Mouse (Mus musculus) limb, embryonic 11.5 days (tissue): ENCODE data around the gene Pdcd11. TPM values are rescaled to one million over a fixed set of nuclear protein-coding genes. Genes with fewer than 3 reads are reported as not detected.
A peak's percentile ranks its signal among the peaks of the same experiment; 100 is the strongest.

ENCODE experiments used
- ATAC-seq: fragments of 200-750 bp; cut with Nextera tagmentation; 2 replicates; pipeline ENCODE4 v1.8.0; 2017; ENCODE audit warnings: low read depth; ENCODE audit not compliant: insufficient number of reproducible peaks, low FRiP score, low TSS enrichment
- DNase-seq: peaks from one replicate; pipeline ENCODE4 v3.0.0-alpha.2; 2015; ENCODE audit warnings: low spot score
- H3K27ac ChIP-seq: fragments of 300-500 bp; sonication (generic); replicated peaks from 2 replicates; pipeline ENCODE4 v1.5.1; 2014; ENCODE audit warnings: low read depth, mild to moderate bottlenecking, low read length
- H3K27me3 ChIP-seq: fragments of 300-500 bp; sonication (generic); 2 replicates; pipeline ENCODE4 v1.6.1; 2014; ENCODE audit warnings: mild to moderate bottlenecking, low read length, mixed read lengths; ENCODE audit not compliant: control insufficient read depth, insufficient read depth
- H3K36me3 ChIP-seq: fragments of 300-500 bp; sonication (generic); 2 replicates; pipeline ENCODE4 v1.6.1; 2014; ENCODE audit warnings: mild to moderate bottlenecking, low read length, moderate library complexity, mixed read lengths; ENCODE audit not compliant: control insufficient read depth, insufficient read depth
- H3K4me1 ChIP-seq: fragments of 300-500 bp; sonication (generic); 2 replicates; pipeline ENCODE4 v1.6.1; 2014; ENCODE audit warnings: low read length, mixed read lengths; ENCODE audit not compliant: control insufficient read depth, insufficient read depth
- H3K4me2 ChIP-seq: fragments of 300-500 bp; sonication (generic); 2 replicates; pipeline ENCODE4 v1.6.1; 2014; ENCODE audit warnings: low read depth, mild to moderate bottlenecking, moderate library complexity; ENCODE audit not compliant: severe bottlenecking
- H3K4me3 ChIP-seq: fragments of 300-500 bp; sonication (generic); 2 replicates; pipeline ENCODE4 v1.5.1; 2014; ENCODE audit warnings: low read depth, low read length
- H3K9ac ChIP-seq: fragments of 300-500 bp; sonication (generic); 2 replicates; pipeline ENCODE4 v1.6.1; 2014; ENCODE audit warnings: mild to moderate bottlenecking, low read length
- H3K9me3 ChIP-seq: fragments of 300-500 bp; sonication (generic); 2 replicates; pipeline ENCODE4 v1.6.1; 2016; ENCODE audit warnings: low read length; ENCODE audit not compliant: control insufficient read depth
- WGBS: fragments of 180-500 bp; shearing (Covaris S2); extraction: QIAGEN DNeasy Blood & Tissue Kit; methylation state at CpG from one replicate; pipeline ENCODE4 v1.1.7; 2014; 5-methylcytosine and 5-hydroxymethylcytosine counted together
- polyA plus RNA-seq: library from polyadenylated mRNA; unstranded; fragments of >200 nt; fragmentation: Nextera tagmentation; extraction: Ambion mirVana; gene quantifications from 2 replicates; pipeline ENCODE4 v1.2.1, GENCODE M21; 2014

The Pdcd11 gene
- polyA plus RNA-seq, 1 experiment from 2014 or later: 11.0 TPM

- H3K9me3 ChIP-seq: no peaks in the 10 kb centered on the region
- no peak overlapping the region for H3K4me2 ChIP-seq
- ATAC-seq (no peak), DNase-seq (no peak)
- WGBS: 69% methylated on average over 7 of the region's 7 CpGs
- H3K4me1 ChIP-seq: 0 out of 2 replicates have a peak, but pooled peaks cover 2% of the 10 kb centered on the region
- no peaks in the 10 kb centered on the region for H3K36me3 ChIP-seq
- no peaks in the 10 kb centered on the region for H3K27me3 ChIP-seq
- no peak overlapping the region for H3K4me3 ChIP-seq
- H3K9ac ChIP-seq: no peak overlapping the region
- H3K27ac ChIP-seq: no peak overlapping the region
Measured at GRCm38 (mm10) chr19:47167617-47168214, 77.1 kb downstream of the Pdcd11 start.

- Histone ChIP-seq H3K27me3 (no peaks in the 10 kb centered on the region), H3K9ac (no peak overlapping the region), H3K4me1 (0 out of 2 replicates have a peak, but pooled peaks cover 1% of the 10 kb centered on the region), H3K36me3 (no peaks in the 10 kb centered on the region), H3K4me2 (no peak overlapping the region), H3K9me3 (no peaks in the 10 kb centered on the region), H3K27ac (no peak overlapping the region), H3K4me3 (no peak overlapping the region)
- WGBS: 11% methylated on average over 13 of the region's 13 CpGs
- DNase-seq (peak; percentile 44), ATAC-seq (no peak; the same call in 1 of the 2 replicates)
Measured at GRCm38 (mm10) chr19:47168223-47168622, 77.7 kb downstream of the Pdcd11 start.

DNA sequence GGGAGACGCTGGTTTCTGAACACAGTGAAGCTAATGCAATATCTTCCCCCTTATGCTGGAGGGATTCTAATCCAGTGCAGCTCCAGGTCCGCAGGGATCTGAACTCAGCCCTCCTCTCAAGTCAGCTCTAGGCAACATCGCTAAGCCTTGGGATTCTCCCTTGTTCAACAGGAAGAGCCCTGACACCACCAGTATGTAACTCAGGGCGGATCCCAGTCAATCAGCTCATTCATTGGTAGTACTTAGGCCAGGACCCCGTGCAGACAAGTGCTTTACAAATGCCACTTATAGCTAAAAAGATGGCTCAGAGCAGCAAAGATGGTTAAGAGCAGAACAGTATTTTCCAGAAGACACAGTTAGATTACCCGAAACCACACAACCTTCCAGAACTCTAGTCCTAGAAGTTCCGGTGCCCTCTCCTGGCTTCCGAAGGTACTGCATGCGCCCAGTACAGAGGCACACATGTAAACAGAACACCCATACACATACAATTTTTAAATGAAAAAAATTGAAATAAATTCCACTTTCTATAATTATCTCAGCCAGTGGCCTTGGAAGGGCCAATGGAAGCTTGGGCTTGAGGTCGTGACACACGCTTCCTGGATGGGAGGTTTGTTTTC is 78.3 kb downstream of the Pdcd11 start:
- peak; percentile 91 for DNase-seq
- no peaks in the 10 kb centered on the region for H3K9me3 ChIP-seq
- H3K36me3 ChIP-seq: no peaks in the 10 kb centered on the region
- H3K27me3 ChIP-seq: no peaks in the 10 kb centered on the region
- H3K9ac ChIP-seq: no peak overlapping the region
- no peaks in the 10 kb centered on the region for H3K4me1 ChIP-seq
- H3K27ac ChIP-seq: no peak overlapping the region
- ATAC-seq: no peak
- 22% methylated on average over 11 of the region's 11 CpGs for WGBS
- no peak overlapping the region for H3K4me2 ChIP-seq
- no peak overlapping the region for H3K4me3 ChIP-seq

DNA sequence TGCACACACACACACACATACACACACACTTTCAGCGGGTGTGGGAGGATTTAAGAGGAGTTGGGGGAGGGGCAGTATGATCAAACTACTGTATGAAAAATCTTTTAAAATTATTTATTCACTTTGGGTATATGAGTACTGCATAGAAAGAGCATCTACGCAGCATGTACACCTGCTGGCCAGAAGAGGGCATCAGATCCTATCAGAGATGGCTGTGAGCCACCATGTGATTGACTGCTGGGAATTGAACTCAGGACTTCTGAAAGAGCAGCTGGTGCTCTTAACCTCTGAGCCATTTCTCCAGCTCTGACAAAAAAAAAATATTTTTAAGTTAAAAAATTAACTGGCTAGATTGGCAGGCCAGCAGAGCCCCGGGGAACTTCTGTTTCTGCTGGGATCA is 83.9 kb downstream of the Pdcd11 start:
- H3K9ac ChIP-seq: no peak overlapping the region
- H3K27me3 ChIP-seq: peaks cover 6% of the 10 kb centered on the region
- H3K4me1 ChIP-seq: peaks cover 4% of the 10 kb centered on the region; the same call in 1 of the 2 replicates
- H3K4me2 ChIP-seq: no peak overlapping the region
- H3K36me3 ChIP-seq: no peaks in the 10 kb centered on the region
- no peak overlapping the region for H3K4me3 ChIP-seq
- 58% methylated on average over 3 of the region's 3 CpGs for WGBS
- H3K9me3 ChIP-seq: no peaks in the 10 kb centered on the region
- DNase-seq: no peak
- H3K27ac ChIP-seq: no peak overlapping the region
- ATAC-seq: no peak

DNA sequence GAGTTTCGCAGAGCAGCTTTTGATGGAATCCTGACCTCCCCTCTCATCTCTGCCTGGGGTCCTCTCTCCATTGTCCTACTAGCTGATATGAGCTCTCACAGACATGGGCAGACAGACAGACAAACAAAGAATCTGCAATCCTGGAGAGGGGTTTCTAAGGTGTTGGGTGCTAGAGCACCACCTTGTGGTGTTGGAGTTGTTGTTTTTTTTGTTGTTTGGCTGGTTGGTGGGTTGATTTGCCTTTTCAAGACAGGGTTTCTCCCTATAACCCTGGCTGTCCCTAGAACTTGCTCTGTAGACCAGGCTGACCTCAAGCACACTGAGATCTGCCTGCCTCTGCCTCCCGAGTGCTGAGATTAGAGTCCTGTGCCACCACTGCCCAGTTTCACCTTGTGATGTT is 84.9 kb downstream of the Pdcd11 start:
- no peaks in the 10 kb centered on the region for H3K9me3 ChIP-seq
- H3K9ac ChIP-seq: no peak overlapping the region
- no peaks in the 10 kb centered on the region for H3K36me3 ChIP-seq
- H3K27me3 ChIP-seq: peaks cover 16% of the 10 kb centered on the region
- no peak overlapping the region for H3K4me3 ChIP-seq
- WGBS: 71% methylated on average over 2 of the region's 2 CpGs
- H3K4me1 ChIP-seq: peaks cover 8% of the 10 kb centered on the region; the same call in 1 of the 2 replicates
- H3K27ac ChIP-seq: no peak overlapping the region
- no peak overlapping the region for H3K4me2 ChIP-seq
- no peak for DNase-seq
- no peak for ATAC-seq

DNA sequence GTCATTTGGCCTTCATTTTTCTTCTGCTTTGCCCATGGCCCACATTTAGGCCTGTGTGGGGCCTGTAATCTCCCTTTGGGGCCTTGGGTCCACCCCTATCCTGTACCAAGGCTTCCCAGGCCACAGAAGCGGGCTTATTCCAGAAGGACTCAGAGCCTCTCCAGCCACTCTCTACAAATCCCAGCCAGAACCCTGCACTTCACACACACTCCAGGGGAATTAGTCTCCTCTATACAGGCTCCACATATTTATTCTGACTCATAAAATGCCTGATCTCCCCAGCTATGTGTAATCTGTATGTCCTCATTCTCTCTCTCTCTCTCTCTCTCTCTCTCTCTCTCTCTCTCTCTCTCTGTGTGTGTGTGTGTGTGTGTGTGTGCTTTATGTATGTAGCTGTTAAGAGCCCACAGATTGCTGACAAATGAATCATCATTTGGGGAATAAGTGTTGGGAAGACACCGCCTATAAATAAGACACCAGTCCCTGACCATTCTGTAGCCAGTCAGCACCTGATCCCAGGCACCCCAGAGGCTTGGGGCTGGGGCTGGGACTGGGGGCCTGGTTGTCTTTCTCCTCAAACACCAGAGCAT is 86.4 kb downstream of the Pdcd11 start:
- Histone ChIP-seq H3K4me3 (no peak overlapping the region), H3K27ac (no peak overlapping the region)

DNA sequence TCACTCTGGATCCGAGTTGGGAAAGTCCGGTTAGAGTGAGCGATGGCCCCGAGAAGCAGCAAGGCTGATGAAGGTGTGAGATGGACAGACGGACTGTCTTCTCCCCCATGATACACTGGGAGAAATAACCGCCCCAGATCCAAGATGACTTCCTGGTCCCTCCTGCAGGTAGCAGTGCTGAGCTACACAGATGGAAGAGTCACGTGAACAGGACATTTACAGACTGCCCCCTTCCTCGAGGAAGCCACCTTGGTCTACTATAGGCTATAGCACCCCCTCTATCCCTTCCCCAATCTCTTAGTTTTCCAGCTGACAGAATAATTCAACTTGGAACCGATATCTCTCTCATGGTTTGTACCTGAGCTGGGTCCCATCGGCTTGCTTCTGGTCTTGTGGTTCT is 87.4 kb downstream of the Pdcd11 start:
- peak; percentile 56 for DNase-seq
- ATAC-seq: no peak
- Histone ChIP-seq H3K4me2 (peak overlapping the region; percentile 100; the same call in 1 of the 2 replicates), H3K9ac (no peak overlapping the region), H3K4me1 (peaks cover 8% of the 10 kb centered on the region; the same call in 1 of the 2 replicates), H3K36me3 (no peaks in the 10 kb centered on the region), H3K4me3 (peak overlapping the region; percentile 63; the same call in 1 of the 2 replicates), H3K27ac (no peak overlapping the region), H3K27me3 (peaks cover 20% of the 10 kb centered on the region), H3K9me3 (no peaks in the 10 kb centered on the region)
- WGBS: 21% methylated on average over 10 of the region's 10 CpGs

More for the DNA sequence above, 86.4 kb downstream of the Pdcd11 start:
- Histone ChIP-seq H3K4me2 (no peak overlapping the region), H3K9ac (no peak overlapping the region), H3K4me1 (peaks cover 8% of the 10 kb centered on the region; the same call in 1 of the 2 replicates), H3K36me3 (no peaks in the 10 kb centered on the region), H3K27me3 (peaks cover 20% of the 10 kb centered on the region), H3K9me3 (no peaks in the 10 kb centered on the region)
- 88% methylated on average over 2 of the region's 2 CpGs for WGBS
- no peak for DNase-seq
- ATAC-seq: no peak

GRCm38 (mm10) chr19:47178431-47179271 is 88.1 kb downstream of the Pdcd11 start, which contains the start of gene Neurl1a:
Gene Neurl1a (plus strand): TSS chr19:47178820.
- H3K4me3 ChIP-seq: peak within 1 kb of the TSS; percentile 63
- H3K9me3 ChIP-seq: no peaks in the 10 kb centered on the region
- peak; percentile 84 for DNase-seq
- peaks cover 8% of the 10 kb centered on the region; the same call in 1 of the 2 replicates for H3K4me1 ChIP-seq
- WGBS: under 1% methylated on average over 82 of the region's 98 CpGs
- H3K4me2 ChIP-seq: peak within 1 kb of the TSS; percentile 100
- H3K27ac ChIP-seq: no peak within 1 kb of the TSS
- H3K9ac ChIP-seq: peak within 1 kb of the TSS; percentile 63
- H3K36me3 ChIP-seq: no peaks in the 10 kb centered on the region
- H3K27me3 ChIP-seq: peaks cover 20% of the 10 kb centered on the region
- peak; percentile 63 for ATAC-seq
